Mouse (Mus musculus): ENCODE measurements around the gene Asb4.

DNA sequence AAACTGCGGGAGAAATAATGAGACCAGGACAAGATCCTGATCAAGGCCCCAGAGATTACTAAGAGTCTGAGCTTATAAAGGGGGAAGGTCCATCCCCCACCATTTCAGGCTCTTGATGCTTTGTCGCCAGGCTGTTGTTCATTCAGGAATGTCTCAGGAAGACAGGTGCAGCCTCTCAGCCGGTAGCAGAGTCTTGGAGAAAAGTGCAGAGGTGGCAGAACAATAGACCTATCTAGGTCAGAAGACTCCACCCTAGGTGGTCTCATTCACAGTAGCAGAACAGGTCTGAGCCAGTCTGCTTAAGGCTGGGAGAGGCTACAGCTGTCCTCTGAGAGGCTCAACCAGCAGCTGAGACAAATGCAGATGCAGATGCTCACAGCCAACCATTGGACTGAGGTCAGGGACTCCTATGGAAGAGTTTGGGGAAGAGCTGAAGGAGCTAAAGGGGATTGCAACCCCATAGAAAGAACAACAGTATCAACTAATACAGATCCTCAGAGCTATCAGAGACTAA is 99.1 kb downstream of the Asb4 start:
- TF ChIP-seq POLR2A (IDR thresholded peaks at IDR 0.05; ENCODE audit: insufficient read length, low read depth) (no peak), MYOG (IDR thresholded peaks at IDR 0.05; ENCODE audit: control insufficient read depth in 1 of 3, insufficient read depth in 1 of 3, insufficient read length in 2 of 3, low read depth in 2 of 3) (no peak), USF1 (IDR thresholded peaks at IDR 0.05; ENCODE audit: low read depth) (no peak), E2F4 (IDR thresholded peaks at IDR 0.05; ENCODE audit: insufficient read depth) (no peak), POLR2AphosphoS2 (IDR thresholded peaks at IDR 0.05; ENCODE audit: insufficient read length, low read depth) (no peak), MAX (IDR thresholded peaks at IDR 0.05; ENCODE audit: low read depth) (no peak)

Measured in myocyte (in vitro differentiated cells).